Mouse (Mus musculus): ENCODE measurements around the gene Olfr473. TPM values are rescaled to one million over a fixed set of nuclear protein-coding genes. Genes with fewer than 3 reads are reported as not detected.
"Not testable (repeated sequence)": the region's sequence is repeated elsewhere in the genome, so short reads cannot be mapped to it uniquely, and the experiment has no call there.

Gene Olfr473
- not detected in 2 replicates for polyA plus RNA-seq (2012; rRNA removed)

GRCm38 (mm10) chr7:107930146-107930545, at the start of gene Olfr473:
Olfr473 (plus strand) TSS chr7:107930446.
- no peak for DNase-seq (ENCODE audit: low spot score)

GRCm38 (mm10) chr7:107897602-107898001, 32.6 kb upstream of the Olfr473 start, which contains the start of gene Olfr472:
Olfr472 (plus strand) TSS chr7:107897902.
- DNase-seq (ENCODE audit: low spot score) = no peak

DNA sequence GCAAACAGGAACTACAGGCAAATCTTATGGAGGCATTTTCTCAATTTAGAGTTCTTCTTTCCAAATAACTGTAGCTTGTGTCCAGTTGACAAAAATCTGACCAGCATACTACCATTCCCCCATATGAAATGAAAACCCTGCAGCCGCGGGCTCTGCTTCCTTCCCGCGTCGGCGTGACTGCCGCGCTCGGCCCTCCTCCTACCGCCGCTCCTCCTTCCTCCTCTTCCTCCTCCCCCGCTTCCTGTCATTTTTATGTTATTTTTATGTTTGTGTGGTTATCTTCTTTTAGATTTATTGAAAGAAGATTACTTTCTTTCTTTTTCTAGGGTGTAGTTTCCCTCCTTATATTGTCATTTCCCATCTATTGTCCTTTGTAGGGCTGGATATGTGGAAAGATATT, 22.3 kb downstream of the Olfr473 start:
- DNase-seq (ENCODE audit: low spot score) = not testable (repeated sequence)

GRCm38 (mm10) chr7:107954343-107954742, 24.1 kb downstream of the Olfr473 start, which contains the start of gene Olfr474:
Olfr474 (plus strand) TSS chr7:107954643.
- DNase-seq (ENCODE audit: low spot score) = no peak

DNA sequence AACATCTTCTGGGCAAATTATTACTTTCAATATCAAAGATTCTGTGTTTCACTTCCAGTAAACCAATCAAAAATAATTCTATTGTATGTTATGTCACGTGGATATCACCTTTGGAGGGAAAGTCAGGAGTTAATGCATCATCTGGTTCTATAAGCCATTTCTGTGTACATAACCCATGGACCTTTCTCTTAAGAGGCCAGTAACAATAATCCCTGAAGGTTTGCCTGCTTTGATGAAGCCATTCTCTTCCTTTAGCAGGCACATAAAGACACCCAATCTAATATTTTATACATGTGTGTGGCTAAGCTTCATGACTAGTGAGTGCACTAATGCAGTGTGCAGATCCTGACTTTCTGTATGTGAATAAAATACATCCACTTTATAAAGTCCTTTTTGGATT, 34.3 kb downstream of the Olfr473 start, which contains the start of gene Olfr476:
Gene Olfr476, plus strand, starts transcription at position 301 of the 400 bp plus-strand sequence.
- DNase-seq (ENCODE audit: low spot score) = no peak

Other genes with a start within 250 kb of the Olfr473 start
- 0.13 TPM in 1 of 2 replicates, not detected in the other for gene Cyb5r2, start 172.4 kb upstream of the Olfr473 start, polyA plus RNA-seq (2012; rRNA removed)
- not detected in 2 replicates for gene Ovch2, start 129.2 kb upstream of the Olfr473 start, polyA plus RNA-seq (2012; rRNA removed)
- not detected in 2 replicates for gene Olfr467, start 118.2 kb upstream of the Olfr473 start, polyA plus RNA-seq (2012; rRNA removed)
- gene Olfr469, start 104.9 kb upstream of the Olfr473 start, polyA plus RNA-seq (2012; rRNA removed) = not detected in 2 replicates
- not detected in 2 replicates for gene Olfr470, start 83.0 kb upstream of the Olfr473 start, polyA plus RNA-seq (2012; rRNA removed)
- gene Olfr472, start 32.5 kb upstream of the Olfr473 start, polyA plus RNA-seq (2012; rRNA removed) = not detected in 2 replicates
- not detected in 2 replicates for gene Olfr474, start 24.2 kb downstream of the Olfr473 start, polyA plus RNA-seq (2012; rRNA removed)
- not detected in 2 replicates for gene Olfr476, start 34.4 kb downstream of the Olfr473 start, polyA plus RNA-seq (2012; rRNA removed)
- not detected in 2 replicates for gene Olfr477, start 56.2 kb downstream of the Olfr473 start, polyA plus RNA-seq (2012; rRNA removed)
- not detected in 2 replicates for gene Olfr478, start 103.5 kb downstream of the Olfr473 start, polyA plus RNA-seq (2012; rRNA removed)
- not detected in 2 replicates for gene Olfr479, start 120.2 kb downstream of the Olfr473 start, polyA plus RNA-seq (2012; rRNA removed)
- not detected in 2 replicates for gene Olfr480, start 136.9 kb downstream of the Olfr473 start, polyA plus RNA-seq (2012; rRNA removed)
- gene Olfr481, start 149.4 kb downstream of the Olfr473 start, polyA plus RNA-seq (2012; rRNA removed) = not detected in 2 replicates
- 0.06 and 0.07 TPM in 2 replicates for gene Olfr482, start 167.1 kb downstream of the Olfr473 start, polyA plus RNA-seq (2012; rRNA removed)
- not detected in 2 replicates for gene Olfr483, start 170.4 kb downstream of the Olfr473 start, polyA plus RNA-seq (2012; rRNA removed)
- not detected in 2 replicates for gene Olfr484, start 197.0 kb downstream of the Olfr473 start, polyA plus RNA-seq (2012; rRNA removed)
- not detected in 2 replicates for gene Olfr485, start 229.4 kb downstream of the Olfr473 start, polyA plus RNA-seq (2012; rRNA removed)
- not detected in 2 replicates for gene Olfr486, start 242.3 kb downstream of the Olfr473 start, polyA plus RNA-seq (2012; rRNA removed)

Data from urinary bladder, adult 2 months (tissue).